Mouse (Mus musculus) kidney, adult 2 months (tissue): ENCODE data around the gene Necab2.

Experiments used
- CTCF ChIP-seq: fragments of 200-500 bp; conservative IDR thresholded peaks from 2 replicates; pipeline ENCODE4 v1.5.1; 2011; ENCODE audit warnings: low read depth, mild to moderate bottlenecking, control low read depth, low read length, moderate library complexity, mixed read lengths; ENCODE audit not compliant: insufficient read depth, insufficient read length
- POLR2A ChIP-seq: fragments of 200-500 bp; IDR thresholded peaks from one replicate; pipeline ENCODE4 v1.6.1; 2011; ENCODE audit warnings: low read depth, low read length, control low read depth

DNA sequence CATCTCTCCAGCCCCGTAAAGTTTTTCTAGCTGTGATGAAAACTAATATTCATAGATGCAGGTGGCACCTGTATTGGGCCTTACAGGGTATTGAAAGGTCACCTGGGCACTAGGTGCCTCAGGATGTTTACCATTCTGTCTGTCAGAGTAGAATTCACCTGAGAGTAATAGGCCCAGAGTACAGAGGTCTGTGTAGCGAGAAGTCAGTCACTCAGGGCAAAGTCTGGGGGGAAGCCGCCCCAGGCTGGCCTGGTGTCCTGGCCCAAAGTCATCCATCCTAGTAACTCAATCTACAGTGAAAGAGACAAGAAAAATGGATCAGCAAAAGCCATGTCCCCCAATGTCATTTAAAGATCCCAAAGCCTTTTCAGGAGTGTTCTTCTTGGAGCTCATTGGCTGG, 45.6 kb upstream of the Necab2 start:
- TF ChIP-seq CTCF (no peak), POLR2A (no peak)
